Mouse (Mus musculus) forebrain, embryonic 10.5 days (tissue): ENCODE measurements around the gene Hspb6. TPM values are rescaled to one million over a fixed set of nuclear protein-coding genes. Genes with fewer than 3 reads are reported as not detected.

ENCODE experiments used
- DNase-seq: peaks from one replicate; pipeline ENCODE4 v3.0.0-alpha.2; 2017; ENCODE audit warnings: low spot score; ENCODE audit errors: extremely low spot score
- H3K27ac ChIP-seq: fragments of 300-500 bp; sonication (generic); 2 replicates; pipeline ENCODE4 v1.5.1; 2016; ENCODE audit warnings: mild to moderate bottlenecking
- H3K27me3 ChIP-seq: fragments of 300-500 bp; sonication (generic); 2 replicates; pipeline ENCODE4 v1.6.1; 2016; ENCODE audit warnings: mild to moderate bottlenecking; ENCODE audit not compliant: poor library complexity, severe bottlenecking
- H3K36me3 ChIP-seq: fragments of 300-500 bp; sonication (generic); replicated peaks from 2 replicates; pipeline ENCODE4 v1.6.1; 2016; ENCODE audit warnings: mild to moderate bottlenecking, moderate library complexity
- H3K4me1 ChIP-seq: fragments of 300-500 bp; sonication (generic); 2 replicates; pipeline ENCODE4 v1.6.1; 2016
- H3K4me3 ChIP-seq: fragments of 300-500 bp; sonication (generic); 2 replicates; pipeline ENCODE4 v1.5.1; 2016; ENCODE audit warnings: mild to moderate bottlenecking, moderate library complexity
- H3K9me3 ChIP-seq: fragments of 300-500 bp; sonication (generic); 2 replicates; pipeline ENCODE4 v1.6.1; 2016; ENCODE audit warnings: mild to moderate bottlenecking, moderate library complexity
- WGBS: fragments of 180-500 bp; shearing (Covaris S2); methylation state at CpG from one replicate; pipeline ENCODE4 v1.1.7; 2016; 5-methylcytosine and 5-hydroxymethylcytosine counted together
- polyA plus RNA-seq: library from polyadenylated mRNA; unstranded; fragments of >200 nt; fragmentation: Nextera tagmentation; extraction: Ambion mirVana; gene quantifications from 2 replicates; pipeline ENCODE4 v1.2.1, GENCODE M21; 2016

Hspb6 gene
- polyA plus RNA-seq, 1 experiment from 2014 or later = 4.6 TPM

DNA sequence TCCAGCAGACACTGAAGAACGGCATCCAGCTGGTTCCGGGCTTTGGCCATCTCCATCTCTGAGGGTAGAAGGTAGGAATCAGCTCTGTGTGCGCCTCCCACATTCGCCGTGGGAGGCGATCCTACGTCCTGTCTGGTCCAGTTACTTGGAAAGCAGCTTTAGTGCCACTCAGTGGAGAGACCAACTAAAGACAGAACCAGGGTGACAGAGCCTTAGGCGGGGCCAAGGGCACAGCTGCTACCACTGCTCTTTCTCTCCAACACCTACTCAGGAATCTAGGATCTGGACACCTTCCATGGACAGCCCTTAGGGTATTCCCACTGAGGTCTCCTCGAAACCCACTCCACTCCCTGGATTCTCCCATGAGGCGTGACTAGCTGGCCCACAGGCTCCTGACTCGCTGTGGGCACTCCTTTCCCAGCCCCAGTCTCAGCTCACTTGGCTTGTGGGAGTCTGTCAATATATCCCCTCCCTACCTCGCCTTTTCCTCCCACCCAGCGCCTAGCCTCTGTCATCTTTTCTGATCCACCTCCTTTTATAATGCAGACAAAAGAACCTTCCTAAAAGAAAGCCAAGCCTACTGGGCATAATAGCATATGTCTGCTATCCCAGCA is 6.0 kb downstream of the Hspb6 start:
- Histone ChIP-seq H3K27me3 (peaks cover 11% of the 10 kb centered on the region; the same call in 1 of the 2 replicates), H3K4me1 (peaks cover 37% of the 10 kb centered on the region), H3K4me3 (peak overlapping the region; percentile 76), H3K9me3 (no peaks in the 10 kb centered on the region), H3K27ac (no peak overlapping the region), H3K36me3 (peaks cover 40% of the 10 kb centered on the region)
- no peak for DNase-seq
- WGBS = 92% methylated on average over 13 of the region's 13 CpGs

DNA sequence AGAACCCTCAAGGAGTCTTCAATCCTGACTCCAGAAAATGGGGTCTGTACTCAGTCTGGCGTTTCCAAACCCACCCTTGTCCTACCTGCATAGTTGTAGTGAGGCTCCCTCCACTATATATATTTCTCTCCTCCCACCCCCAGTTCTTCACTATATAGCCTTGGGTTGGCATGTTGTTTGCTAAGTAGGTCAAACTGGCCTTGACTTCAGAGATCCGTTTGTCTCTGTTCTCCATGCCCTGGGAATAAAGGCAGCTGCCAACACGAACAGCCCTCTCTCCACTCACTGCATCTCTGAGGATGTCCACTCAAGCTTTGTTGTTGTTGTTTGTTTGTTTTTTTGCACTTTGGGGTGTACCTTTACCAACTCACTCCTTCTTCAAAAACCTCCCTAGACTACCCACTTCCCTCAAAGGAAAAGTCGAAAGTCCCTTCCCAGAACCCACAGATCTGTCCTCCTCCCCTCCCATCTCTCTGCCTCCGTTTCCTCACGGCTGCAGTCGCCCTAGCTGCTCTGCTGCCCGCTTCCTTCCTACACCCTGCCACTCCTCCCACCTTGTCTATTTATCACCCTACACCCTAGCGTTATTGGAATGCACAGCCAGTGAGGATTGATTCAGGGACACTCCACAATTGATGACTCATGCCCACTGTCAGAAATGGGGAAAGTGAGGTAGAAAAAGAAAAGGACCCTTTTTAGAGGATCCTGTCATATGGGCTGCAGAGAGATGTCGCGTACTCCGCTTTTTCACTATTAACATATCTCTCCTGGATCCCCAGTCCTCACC is 6.9 kb downstream of the Hspb6 start:
- Histone ChIP-seq H3K27ac (peak overlapping the region; percentile 82), H3K4me1 (peaks cover 33% of the 10 kb centered on the region), H3K9me3 (no peaks in the 10 kb centered on the region), H3K4me3 (peak overlapping the region; percentile 76), H3K36me3 (peaks cover 40% of the 10 kb centered on the region), H3K27me3 (peaks cover 7% of the 10 kb centered on the region; the same call in 1 of the 2 replicates)
- WGBS = 19% methylated on average over 12 of the region's 12 CpGs
- no peak for DNase-seq

DNA sequence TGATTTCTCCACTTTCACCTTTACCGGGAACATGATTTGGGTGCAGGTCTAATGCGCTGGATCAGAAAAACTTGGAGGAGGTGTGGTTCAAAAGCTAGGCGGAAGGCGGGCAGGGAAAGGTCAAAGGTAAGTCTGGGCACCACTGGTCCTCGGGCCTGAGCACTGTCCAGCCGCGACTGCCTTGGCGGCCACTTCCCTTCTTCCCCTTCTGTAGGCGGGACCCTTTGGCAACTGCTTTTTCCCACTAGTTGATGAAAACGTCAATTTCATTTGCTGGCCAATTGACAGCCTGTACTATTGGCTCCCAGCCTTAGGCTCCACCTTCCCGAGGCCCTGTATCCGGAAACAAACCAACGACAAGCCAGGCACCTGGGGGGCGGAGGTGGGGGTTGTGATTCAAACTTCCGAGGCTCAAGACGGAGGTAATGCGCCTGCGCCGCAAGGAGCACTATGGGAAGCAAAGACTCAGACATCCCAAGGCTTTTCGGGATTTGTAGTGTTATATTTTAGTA is 7.5 kb downstream of the Hspb6 start, which contains the start of gene Lin37:
Gene Lin37, minus strand, starts transcription at position 396 of the 512 bp plus-strand sequence.
- H3K9me3 ChIP-seq = no peaks in the 10 kb centered on the region
- H3K4me1 ChIP-seq = peaks cover 38% of the 10 kb centered on the region
- 0 out of 2 replicates have a peak, but pooled peaks cover under 1% of the 10 kb centered on the region for H3K27me3 ChIP-seq
- H3K27ac ChIP-seq = peak within 1 kb of the TSS; percentile 82
- H3K4me3 ChIP-seq = peak within 1 kb of the TSS; percentile 76
- peaks cover 37% of the 10 kb centered on the region for H3K36me3 ChIP-seq
- 0% methylated on average over 20 of the region's 20 CpGs for WGBS
- peak; percentile 96 for DNase-seq

DNA sequence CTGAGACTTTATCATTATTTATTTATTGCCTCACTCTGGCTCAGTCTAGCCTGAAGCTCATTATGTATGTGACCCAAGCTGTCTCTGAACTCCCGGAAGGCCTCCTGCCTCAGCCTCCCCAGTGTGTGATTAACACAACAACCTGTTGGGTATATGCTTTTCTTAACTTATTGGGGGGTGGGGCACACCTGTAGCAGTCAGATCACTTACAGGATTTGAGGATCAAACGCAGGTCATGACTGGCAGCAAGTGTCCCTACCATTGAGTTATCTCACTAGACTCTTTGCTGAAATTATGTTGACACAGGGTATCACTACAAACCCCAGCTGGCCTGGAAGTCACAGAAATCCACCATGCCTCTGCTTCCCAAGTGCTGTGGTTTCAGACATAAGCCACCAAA is 8.3 kb downstream of the Hspb6 start:
- peak overlapping the region; percentile 76; the same call in 1 of the 2 replicates for H3K4me3 ChIP-seq
- H3K27me3 ChIP-seq = no peaks in the 10 kb centered on the region
- DNase-seq = no peak
- peak overlapping the region; percentile 82; the same call in 1 of the 2 replicates for H3K27ac ChIP-seq
- H3K9me3 ChIP-seq = no peaks in the 10 kb centered on the region
- WGBS = 72% methylated on average over 2 of the region's 2 CpGs
- H3K36me3 ChIP-seq = peaks cover 37% of the 10 kb centered on the region
- H3K4me1 ChIP-seq = peaks cover 38% of the 10 kb centered on the region

DNA sequence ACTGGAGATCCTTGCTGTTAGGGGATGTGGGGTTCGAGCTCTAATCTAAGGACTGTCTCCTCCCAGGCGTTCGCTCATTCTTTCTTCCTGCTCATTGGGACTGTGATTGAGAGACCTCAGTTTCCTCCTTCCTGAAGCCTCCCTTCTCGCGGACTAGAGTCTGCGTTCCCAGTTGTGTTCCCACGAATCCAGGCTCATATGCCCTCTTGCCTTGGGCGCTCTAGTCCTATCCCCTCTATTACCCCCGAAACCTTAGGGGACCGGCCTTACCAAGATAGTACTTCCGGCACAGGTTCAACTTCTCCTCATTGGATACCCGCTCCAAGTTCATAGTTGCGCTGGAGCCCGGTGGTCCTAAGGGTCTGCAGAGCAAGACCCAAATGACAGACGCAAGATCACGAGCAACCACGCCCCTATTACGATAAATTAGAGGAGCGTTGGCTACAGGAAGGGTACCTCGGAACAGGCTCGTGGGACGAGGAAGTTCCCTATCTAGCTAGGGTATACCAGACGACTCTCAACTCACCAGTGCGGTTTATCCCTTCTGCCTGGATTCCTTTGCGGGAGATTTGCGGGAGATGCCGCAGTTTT is 10.6 kb downstream of the Hspb6 start:
- Histone ChIP-seq H3K27ac (peak overlapping the region; percentile 91), H3K9me3 (no peaks in the 10 kb centered on the region), H3K4me1 (peaks cover 37% of the 10 kb centered on the region), H3K4me3 (peak overlapping the region; percentile 72), H3K36me3 (peaks cover 37% of the 10 kb centered on the region), H3K27me3 (no peaks in the 10 kb centered on the region)
- DNase-seq = no peak
- WGBS = 3% methylated on average over 27 of the region's 27 CpGs

DNA sequence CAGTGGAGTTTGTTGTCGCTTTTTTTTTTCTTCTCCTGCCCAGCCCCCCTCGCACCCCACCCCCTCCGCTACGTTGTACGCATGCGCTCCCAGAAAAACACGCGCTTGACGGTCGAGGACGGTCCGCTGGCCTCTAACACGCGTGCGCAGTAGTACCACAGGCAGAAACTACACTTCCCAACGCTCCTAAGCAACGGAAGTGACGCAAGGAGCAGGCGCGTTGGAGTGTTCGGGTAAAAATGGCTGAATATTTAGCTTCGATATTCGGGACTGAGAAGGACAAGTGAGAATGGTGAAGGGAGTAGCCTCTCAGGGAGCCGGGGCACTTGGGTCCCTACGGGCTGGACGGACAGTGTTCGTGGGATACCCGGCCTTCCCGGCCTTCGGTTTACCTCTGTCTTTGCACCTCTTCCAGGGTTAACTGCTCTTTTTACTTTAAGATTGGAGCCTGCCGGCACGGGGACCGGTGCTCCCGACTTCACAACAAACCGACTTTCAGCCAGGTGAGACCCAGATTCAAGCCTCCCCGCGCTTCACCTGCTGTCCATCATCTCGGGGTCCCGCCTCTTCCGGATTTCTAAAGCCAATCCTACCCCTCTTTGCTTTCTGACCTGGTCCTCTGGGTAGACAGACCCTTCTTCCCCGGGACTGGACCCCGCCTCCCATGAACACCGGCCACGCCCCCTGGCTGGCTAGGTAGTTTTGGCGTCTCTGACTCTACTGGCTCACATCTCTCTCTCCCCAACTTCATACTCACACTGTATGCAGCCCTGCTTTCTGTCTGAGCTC is 11.3 kb downstream of the Hspb6 start, which contains the start of the genes U2af1l4, Gm49396 and Psenen:
Gene U2af1l4, plus strand, starts transcription at position 185 of the 789 bp plus-strand sequence.
Gene Gm49396, plus strand, starts transcription at position 228 of the 789 bp plus-strand sequence.
Gene Psenen, minus strand, starts transcription at position 511 of the 789 bp plus-strand sequence.
- peak within 1 kb of the TSS; percentile 91 for H3K27ac ChIP-seq
- no peaks in the 10 kb centered on the region for H3K27me3 ChIP-seq
- under 1% methylated on average over 45 of the region's 45 CpGs for WGBS
- H3K36me3 ChIP-seq = peaks cover 39% of the 10 kb centered on the region
- peak within 1 kb of the TSS; percentile 72 for H3K4me3 ChIP-seq
- H3K9me3 ChIP-seq = no peaks in the 10 kb centered on the region
- peak; percentile 95 for DNase-seq
- H3K4me1 ChIP-seq = peaks cover 31% of the 10 kb centered on the region

DNA sequence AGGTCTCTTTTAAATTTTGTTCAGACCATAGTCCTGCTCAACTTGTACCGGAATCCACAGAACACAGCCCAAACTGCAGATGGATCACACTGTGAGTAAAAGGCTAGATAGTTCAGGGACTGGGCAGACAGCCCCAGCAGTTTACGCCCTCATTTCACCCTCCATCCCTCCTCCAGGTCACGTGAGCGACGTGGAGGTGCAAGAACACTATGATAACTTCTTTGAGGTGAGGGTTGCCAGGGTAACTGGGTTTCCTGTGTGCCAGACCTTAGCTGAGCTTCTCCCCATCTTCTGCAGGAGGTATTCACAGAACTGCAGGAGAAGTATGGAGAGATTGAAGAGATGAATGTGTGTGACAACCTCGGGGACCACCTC is 11.9 kb downstream of the Hspb6 start:
- no peaks in the 10 kb centered on the region for H3K9me3 ChIP-seq
- WGBS = 26% methylated on average over 6 of the region's 6 CpGs
- H3K36me3 ChIP-seq = peaks cover 45% of the 10 kb centered on the region
- H3K27me3 ChIP-seq = no peaks in the 10 kb centered on the region
- H3K4me3 ChIP-seq = peak overlapping the region; percentile 72
- no peak for DNase-seq
- H3K27ac ChIP-seq = peak overlapping the region; percentile 91
- peaks cover 25% of the 10 kb centered on the region for H3K4me1 ChIP-seq

DNA sequence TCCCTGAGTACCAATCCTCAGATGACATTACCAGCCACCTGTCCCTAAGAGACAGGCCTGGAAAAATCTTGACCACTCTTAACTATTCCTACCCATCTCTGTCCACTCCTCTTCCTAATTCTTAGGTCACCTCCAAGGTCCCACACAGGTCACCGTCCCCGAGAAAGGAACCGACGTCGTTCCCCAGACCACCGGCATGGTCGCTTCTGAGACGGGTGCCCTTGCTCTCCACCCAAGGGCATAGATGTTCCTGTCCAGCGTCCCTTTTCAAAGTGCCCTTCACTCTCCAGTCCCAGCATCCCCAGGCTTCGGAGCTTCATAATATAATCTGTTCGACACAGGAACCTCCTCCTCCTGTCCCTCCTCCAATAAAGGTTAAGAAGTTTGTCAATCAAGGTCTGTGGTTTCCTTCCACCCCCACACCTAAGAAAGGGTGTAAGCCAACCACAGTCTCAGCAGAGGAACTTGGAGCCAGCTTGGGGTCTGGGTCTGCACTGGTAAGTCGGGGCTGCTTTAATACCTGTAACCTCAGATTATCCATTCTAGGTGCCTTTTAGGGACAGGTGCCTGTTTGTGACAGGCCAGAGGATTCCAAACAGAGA is 13.1 kb downstream of the Hspb6 start, which contains the start of gene Igflr1:
Gene Igflr1, plus strand, starts transcription at position 458 of the 602 bp plus-strand sequence.
- Histone ChIP-seq H3K36me3 (peaks cover 56% of the 10 kb centered on the region), H3K27ac (no peak within 1 kb of the TSS), H3K4me1 (peaks cover 19% of the 10 kb centered on the region), H3K4me3 (peak within 1 kb of the TSS; percentile 72), H3K9me3 (no peaks in the 10 kb centered on the region), H3K27me3 (no peaks in the 10 kb centered on the region)
- DNase-seq = no peak
- WGBS = 95% methylated on average over 12 of the region's 12 CpGs

DNA sequence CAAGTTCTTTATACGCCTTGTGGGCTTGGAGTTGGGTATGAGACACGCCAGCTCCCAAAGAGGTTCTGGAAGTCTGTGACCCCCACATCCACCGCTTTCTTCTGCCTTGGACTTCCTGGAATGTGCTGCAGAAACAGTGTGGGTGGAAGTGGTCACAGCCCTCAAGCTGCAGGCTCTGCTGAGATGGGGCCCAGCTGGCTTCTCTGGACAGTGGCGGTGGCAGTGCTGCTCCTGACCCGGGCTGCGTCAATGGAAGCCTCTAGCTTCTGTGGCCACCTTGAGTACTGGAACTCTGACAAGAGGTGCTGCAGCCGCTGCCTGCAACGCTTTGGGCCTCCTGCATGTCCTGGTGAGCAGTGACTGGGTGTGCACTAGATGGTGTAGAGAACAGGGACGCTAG is 14.1 kb downstream of the Hspb6 start:
- 90% methylated on average over 9 of the region's 9 CpGs for WGBS
- no peak overlapping the region for H3K27ac ChIP-seq
- no peaks in the 10 kb centered on the region for H3K27me3 ChIP-seq
- DNase-seq = no peak
- no peaks in the 10 kb centered on the region for H3K9me3 ChIP-seq
- H3K36me3 ChIP-seq = peaks cover 66% of the 10 kb centered on the region
- no peak overlapping the region for H3K4me3 ChIP-seq
- H3K4me1 ChIP-seq = peaks cover 17% of the 10 kb centered on the region

DNA sequence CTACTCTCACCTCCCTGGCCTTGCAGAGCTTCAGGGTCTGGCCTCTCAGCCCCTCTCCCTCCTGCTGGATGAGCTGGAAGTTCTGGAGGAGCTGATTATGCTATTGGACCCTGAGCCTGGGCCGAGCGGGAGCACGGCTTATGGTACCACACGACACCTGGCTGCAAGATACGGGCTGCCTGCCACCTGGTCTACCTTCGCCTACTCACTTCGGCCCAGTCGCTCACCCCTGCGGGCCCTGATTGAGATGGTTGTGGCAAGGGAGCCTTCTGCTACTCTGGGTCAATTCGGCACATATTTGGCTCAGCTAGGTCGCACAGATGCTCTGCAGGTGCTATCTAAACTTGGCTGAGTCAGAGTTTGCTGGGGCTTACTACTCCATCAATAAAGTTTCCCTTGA is 15.6 kb downstream of the Hspb6 start:
- no peak overlapping the region for H3K27ac ChIP-seq
- no peaks in the 10 kb centered on the region for H3K27me3 ChIP-seq
- H3K4me1 ChIP-seq = peaks cover 10% of the 10 kb centered on the region
- H3K36me3 ChIP-seq = peaks cover 81% of the 10 kb centered on the region
- no peak for DNase-seq
- H3K4me3 ChIP-seq = no peak overlapping the region
- 89% methylated on average over 11 of the region's 11 CpGs for WGBS
- H3K9me3 ChIP-seq = no peaks in the 10 kb centered on the region

DNA sequence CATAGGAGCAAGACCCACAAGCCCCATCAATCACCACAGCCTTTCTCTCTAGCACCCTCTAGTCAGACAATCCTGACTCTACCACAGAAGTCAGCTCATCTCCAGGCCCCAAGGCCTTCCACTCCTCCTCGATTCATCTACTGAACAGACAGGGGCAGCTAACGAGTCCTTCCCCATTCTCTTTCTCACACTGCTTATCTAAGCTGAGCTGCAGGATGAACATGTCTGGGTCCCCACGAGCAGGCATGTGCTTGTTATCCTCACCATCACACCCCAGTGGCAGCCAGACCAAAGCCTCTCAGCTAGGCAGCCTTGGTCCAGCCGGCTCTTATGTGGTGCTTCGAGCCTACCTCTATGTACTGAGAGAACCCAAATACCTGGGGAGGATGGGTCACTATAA is 20.4 kb downstream of the Hspb6 start:
- peaks cover 98% of the 10 kb centered on the region for H3K36me3 ChIP-seq
- H3K27ac ChIP-seq = no peak overlapping the region
- H3K9me3 ChIP-seq = no peaks in the 10 kb centered on the region
- no peak overlapping the region for H3K4me3 ChIP-seq
- DNase-seq = no peak
- 91% methylated on average over 5 of the region's 5 CpGs for WGBS
- H3K27me3 ChIP-seq = no peaks in the 10 kb centered on the region
- no peaks in the 10 kb centered on the region for H3K4me1 ChIP-seq
